Mouse (Mus musculus): ENCODE measurements around the gene Nol8.

Gene Nol8

DNA sequence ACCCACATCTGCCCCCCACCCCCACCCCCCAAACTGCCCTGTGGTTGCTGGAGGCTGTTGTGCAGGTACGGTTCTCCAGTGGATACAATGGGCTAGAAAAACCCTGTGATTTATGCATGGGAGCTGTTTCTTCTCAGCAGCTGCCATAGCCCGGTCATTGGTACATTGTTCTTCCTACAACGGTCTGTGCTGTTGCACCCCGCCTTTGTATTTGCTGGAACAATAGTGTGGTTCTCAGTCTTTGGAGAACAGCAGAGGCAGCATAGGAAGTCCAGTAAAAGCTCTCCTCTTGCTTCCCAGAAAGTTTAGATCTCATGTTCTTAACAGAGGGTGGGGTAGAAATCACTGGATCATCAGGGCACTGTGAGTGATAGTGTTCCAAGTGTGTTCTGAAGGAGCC, 31.4 kb downstream of the Nol8 start:
- DNase-seq (ENCODE audit: low spot score in 2 of 2) = no peak

DNA sequence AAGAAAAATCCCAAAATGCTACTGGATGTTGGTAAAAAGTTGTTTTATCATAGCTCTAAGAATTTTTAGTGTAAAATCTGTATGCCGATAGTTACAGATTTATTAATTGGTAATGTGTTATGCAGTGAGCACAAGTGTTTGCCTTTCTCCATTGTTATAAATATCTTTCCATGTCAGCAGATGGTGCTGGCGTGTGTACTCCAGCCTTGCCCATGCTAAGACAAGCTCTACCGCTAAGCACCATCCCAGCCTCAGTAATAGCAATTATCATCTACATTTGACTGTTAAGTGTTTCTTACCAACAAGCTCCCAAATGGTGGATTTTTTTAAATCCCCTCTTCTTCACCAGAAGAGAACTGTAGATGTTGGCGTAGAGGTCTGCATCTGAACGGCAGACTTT, 38.2 kb downstream of the Nol8 start:
- DNase-seq (ENCODE audit: low spot score in 2 of 2) = no peak

DNA sequence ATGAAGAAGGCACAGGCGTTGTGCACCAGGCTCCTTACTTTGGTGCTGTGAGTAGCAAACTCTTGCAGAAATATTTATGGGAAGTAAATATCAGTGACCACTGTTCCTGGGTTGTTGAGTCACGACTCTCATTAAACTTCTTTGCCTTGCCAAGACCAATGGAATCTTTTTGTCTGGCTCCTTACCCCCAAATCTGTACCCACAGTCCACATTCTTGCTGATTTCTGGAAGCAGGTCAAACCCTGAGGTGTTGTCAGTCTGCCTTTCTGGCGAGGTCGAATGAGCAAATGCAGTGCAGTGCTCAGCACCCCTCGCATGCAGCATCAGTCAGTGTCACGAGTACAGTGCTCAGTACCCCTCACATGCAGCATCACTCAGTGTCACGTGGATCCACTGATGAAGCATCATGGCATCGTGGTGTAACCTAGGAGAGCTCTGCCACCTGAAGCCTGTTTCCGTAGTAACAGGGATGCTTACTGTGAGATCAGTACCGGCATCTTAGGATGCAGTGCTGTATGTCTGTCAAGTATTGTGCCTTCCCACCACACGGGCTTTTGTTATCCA, 50.4 kb downstream of the Nol8 start:
- no peak for DNase-seq (ENCODE audit: low spot score in 2 of 2)

DNA sequence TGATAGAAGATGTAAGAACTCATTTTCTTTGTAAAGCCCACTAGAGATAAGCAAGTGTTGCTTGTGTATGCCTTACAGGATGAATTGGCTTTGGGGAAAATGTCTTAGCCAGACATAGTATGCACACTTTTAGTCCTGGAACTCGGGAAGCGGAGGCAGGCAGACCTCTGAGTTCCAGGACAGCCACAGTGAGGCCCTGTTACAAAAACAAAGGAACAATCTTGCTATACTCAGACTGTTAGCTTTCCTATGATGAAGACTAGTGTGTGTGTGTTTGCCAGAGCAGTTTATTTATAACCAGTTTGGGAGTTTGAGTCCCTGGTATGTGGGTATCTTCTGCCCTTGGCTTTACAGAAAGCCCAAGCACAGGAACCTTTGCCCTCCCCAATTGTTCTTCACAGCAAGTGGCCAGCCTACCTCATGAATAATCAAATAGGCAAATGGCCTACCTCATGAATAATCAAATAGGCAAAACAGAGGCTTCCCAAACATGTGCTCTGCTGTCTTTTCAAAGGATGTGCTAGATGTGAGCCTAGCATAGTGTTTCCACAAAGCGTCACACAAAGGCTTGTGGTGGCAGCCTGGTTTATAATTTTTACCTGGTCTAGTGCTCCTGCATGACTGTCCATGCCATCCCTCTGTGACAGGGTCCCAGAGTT, 53.3 kb downstream of the Nol8 start:
- DNase-seq (ENCODE audit: low spot score in 2 of 2) = no peak

- DNase-seq (ENCODE audit: low spot score in 2 of 2) = no peak
These were observed 55.4 kb downstream of the Nol8 start for GRCm38 (mm10) chr13:49708311-49708710.

DNA sequence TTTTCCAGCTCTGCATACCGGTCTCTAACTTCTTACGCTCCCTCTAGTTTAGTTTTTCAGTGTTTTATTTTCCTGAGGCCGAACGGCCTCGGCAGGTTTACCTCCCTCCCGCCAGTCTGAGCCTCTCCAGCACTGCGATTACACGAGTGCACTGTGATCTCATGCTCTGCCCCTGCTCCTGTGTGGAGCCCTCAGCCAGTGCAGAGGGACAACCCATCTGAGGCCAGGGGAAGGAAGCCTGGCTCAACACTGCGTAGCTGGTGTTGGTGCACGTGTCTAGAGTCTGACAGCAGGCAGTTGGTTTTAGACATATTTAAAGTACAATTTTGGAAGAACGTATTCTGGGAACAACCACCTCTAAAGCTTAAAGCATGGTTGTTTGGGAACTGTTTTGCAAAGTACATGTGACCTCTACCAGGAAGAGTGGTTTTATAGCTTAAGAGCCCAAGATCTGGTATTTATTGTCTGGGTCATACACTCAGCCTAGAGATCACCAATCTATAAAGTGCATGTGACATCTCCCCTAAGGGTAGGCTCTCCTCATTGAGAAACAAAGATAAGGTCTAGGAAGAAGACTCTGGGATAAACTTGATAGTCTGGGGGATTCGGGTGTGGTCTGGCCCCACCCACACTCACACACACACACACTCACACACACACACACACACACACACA, 59.3 kb downstream of the Nol8 start:
- no peak for DNase-seq (ENCODE audit: low spot score in 2 of 2)

- no peak for DNase-seq (ENCODE audit: low spot score in 2 of 2)
These were observed 66.4 kb downstream of the Nol8 start for GRCm38 (mm10) chr13:49719310-49719709.
